Mouse (Mus musculus) embryo, embryonic 10.5 days (tissue): ENCODE results near the gene Fam19a1.

Experiments used
- DNase-seq: peaks from one replicate; pipeline ENCODE4 v3.0.0-alpha.2; 2015; ENCODE audit warnings: low spot score

Gene Fam19a1

DNA sequence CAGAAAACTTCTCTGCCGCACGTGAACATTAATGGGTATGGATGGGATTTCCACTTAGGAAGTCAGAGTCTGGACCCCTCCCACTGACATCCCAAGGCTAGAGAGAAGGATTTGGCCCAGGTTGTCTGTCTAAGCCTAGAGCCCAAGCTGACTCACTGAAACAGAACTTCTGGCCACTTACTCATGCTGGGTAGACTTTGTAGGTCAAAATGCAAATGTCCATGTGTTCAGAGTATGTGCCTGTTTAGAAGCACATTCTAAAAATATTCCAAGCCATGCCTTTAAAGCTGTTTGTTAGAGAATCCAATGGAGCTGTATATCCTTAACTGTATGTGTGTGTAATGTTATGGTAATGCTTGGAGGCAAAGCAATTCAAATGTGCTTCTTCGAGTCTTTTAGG, 145.7 kb downstream of the Fam19a1 start:
- DNase-seq: no peak

GRCm38 (mm10) chr6:96266456-96266855, 153.5 kb downstream of the Fam19a1 start:
- DNase-seq: no peak

DNA sequence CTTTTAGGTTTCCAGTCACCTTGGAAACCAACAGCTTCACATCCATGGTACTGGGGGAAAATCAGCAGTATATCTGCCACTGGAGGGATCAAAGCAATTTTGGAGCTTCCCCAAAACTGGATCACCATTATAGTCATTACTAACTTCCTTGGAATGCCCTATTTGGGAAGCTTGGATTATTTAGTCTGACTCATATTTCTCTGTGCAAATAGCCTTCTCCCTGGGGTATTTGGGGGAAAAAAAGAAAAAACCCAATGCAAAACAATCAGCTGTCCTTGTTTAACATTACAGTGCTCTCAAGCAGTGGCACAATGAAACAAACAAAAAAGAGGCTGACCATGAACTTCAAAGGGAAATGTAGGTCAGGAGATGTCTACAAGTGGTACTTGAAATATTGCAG, 155.8 kb downstream of the Fam19a1 start:
- no peak for DNase-seq

GRCm38 (mm10) chr6:96270436-96270835, 157.5 kb downstream of the Fam19a1 start:
- DNase-seq: no peak

GRCm38 (mm10) chr6:96283731-96284130, 170.8 kb downstream of the Fam19a1 start:
- no peak for DNase-seq

GRCm38 (mm10) chr6:96284590-96284989, 171.6 kb downstream of the Fam19a1 start:
- no peak for DNase-seq

- no peak for DNase-seq
These were observed 173.3 kb downstream of the Fam19a1 start for GRCm38 (mm10) chr6:96286276-96286675.

DNA sequence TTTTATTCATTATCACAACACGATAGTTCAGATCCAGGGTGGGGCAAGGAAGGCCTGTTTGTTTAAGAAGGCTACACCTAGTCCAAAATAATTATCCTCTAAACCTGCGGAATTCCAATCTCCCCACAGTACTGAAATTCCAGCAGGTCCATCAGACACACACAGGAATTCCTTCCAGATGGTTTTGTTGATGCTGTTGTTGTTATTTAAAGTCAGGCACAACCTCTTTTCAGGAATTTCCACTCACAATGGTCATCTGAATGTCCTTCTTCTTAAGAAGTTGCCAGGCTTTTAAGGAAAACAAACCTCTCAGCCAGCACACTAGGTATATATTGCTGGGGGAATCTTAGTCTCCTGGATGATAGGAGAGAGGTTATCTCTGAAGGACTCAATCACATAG, 174.4 kb downstream of the Fam19a1 start:
- no peak for DNase-seq

GRCm38 (mm10) chr6:96289672-96290071, 176.7 kb downstream of the Fam19a1 start:
- no peak for DNase-seq

DNA sequence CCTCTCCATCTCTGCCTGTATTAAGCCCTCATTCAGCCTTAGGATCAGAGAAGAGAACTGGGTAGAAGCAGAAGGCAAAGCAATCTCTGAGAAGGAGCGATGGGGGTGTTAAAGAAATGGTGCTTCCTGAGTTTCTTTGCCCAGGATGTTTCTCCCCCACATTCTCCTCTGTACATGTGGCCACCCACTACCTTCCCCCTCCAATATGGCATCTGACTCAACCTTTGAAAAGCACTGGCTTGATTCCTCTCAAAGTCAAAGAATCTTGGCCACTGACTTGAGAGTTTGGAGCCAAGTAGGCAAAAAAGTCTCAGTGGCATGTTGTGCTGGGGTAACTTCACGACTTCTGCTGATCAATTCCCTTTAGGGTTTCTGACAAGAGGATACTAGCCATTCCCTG, 234.5 kb downstream of the Fam19a1 start:
- DNase-seq: no peak

GRCm38 (mm10) chr6:96349446-96350025, 236.6 kb downstream of the Fam19a1 start:
- no peak for DNase-seq

DNA sequence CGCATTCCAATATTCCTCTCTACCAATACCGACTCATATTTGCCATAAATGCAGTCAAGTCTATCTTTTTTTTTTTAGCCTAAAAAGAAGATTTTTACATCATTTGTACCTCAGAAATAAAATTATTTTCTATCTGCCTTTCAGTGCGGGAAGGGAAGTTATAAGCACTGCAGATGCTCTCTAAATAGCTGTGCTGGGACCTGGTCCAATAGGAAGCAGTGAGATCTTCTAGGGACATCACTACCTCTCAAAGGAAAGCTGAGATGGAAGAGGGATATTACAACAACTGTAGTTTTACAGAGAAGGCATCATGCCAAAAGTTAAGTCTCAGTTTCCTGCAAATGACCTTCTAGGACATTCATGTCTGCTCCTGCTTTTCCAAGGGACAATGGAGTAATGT, 256.6 kb downstream of the Fam19a1 start:
- no peak for DNase-seq

- DNase-seq: no peak
These were observed 259.9 kb downstream of the Fam19a1 start for GRCm38 (mm10) chr6:96372848-96373247.

DNA sequence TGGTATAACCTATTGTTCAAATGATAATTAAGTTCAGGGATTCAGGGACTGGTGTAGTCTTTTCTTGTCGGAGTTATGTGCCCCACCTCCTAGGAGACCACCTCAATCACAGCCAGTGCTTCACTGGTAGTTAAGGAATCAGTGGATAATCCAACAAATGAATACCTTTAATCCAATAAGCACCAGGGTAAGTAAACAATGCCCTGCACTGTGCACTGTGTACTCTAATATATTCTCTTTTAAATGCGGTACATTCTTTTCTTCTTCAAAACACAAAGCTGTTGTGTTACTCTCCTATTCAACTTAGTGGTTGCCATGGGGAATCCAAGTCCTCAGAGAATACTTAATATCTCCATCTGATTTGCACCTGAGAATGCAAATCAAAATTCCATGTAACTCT, 260.3 kb downstream of the Fam19a1 start:
- no peak for DNase-seq

GRCm38 (mm10) chr6:96376773-96377172, 263.8 kb downstream of the Fam19a1 start:
- no peak for DNase-seq

DNA sequence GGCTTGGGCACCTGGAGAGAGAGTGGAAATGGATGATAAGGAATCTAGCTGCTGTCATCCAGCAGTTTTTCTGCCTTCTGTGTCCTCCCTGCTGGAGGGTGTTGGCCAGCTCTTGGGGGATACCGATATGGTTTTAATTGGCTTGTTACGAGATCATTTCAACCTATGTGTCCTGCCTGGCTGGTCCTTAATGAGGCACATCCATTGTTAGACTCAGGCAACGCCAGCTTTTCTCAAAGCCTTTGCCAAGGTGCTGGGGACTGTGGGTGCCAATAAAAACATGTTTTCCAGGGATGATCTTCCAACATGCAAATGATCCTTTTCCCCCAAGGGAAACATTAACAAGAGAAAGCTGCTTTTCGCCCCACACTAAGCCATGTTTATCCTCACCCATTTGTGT, 266.3 kb downstream of the Fam19a1 start:
- DNase-seq: no peak

DNA sequence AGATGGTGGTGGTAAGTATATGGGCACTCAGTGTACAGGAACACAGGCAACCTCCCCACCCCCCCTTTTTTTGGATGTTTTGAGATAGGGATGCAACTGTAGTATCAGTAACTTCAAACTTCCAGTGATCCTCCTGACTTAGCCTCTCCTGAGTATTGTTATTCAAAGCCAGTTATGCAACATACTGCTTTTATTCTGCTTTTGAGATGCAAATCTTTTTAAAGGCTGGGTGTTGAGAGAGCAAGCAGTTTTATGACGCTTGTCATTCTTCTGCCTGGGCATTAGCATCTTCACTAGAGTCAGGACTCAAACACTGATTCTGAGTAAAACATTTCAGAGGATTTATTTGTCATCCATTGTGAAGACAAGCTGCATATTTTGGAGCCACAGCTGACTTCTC, 271.5 kb downstream of the Fam19a1 start:
- no peak for DNase-seq

GRCm38 (mm10) chr6:96418866-96419265, 305.9 kb downstream of the Fam19a1 start:
- DNase-seq: no peak

GRCm38 (mm10) chr6:96419704-96420382, 306.9 kb downstream of the Fam19a1 start:
- DNase-seq: no peak

DNA sequence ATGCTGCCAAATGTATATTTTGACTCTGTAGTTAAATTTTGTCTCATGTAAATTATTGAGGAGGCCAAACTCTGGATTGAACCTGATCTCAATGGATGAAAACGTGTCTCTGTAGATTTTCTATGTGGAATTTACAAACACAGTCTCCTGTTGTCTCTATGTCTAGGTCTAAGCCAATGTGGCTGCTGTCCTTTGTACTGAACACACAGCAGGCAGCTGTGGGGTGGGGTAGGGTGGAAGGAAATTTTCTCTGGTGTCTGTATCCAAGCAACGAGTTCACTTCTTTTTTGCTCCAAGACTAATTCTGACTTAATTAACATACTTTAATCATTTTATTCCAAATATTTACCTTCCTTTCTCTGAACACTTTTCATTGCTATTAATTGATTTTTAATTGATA, 307.6 kb downstream of the Fam19a1 start:
- DNase-seq: peak; percentile 55

DNA sequence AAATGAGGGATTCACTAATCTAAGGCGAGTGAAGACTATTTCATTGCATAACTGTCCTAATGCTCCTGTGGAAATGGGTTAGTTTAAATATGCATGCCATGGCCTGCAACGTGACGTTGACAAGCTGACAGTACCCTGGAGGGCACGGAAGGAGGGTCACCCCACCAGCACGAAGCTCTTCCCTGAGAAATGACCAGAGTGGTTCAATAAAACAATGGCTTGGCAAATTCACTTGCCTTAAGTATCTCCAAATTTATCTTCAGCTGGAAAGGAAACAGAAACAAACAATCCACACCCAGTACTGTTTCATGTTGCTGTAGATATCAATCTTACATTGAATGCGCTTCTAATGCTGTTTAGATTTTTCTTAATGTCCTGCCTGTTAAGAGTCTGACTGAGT, 316.4 kb downstream of the Fam19a1 start:
- no peak for DNase-seq

- DNase-seq: peak; percentile 18
These were observed 319.4 kb downstream of the Fam19a1 start for GRCm38 (mm10) chr6:96432397-96432796.

DNA sequence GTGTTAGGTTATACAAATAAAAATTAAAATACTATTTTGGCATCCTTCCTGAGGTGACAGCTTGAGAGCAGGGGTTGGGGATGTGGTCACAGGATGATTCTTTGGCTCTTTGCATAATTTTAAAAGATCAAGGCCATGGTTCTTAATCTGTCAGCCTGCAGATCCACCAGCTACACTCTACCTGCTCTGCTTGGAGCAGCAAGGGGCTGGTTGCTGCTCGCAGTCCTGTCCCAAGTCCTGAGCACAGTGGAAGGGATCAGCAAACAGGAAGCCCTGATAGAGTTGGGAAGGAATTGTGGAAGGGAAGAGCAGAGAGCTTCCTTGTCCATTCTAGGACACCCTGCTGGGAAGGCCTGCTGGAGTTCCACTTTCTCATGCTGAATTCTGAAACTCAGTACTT, 320.9 kb downstream of the Fam19a1 start:
- no peak for DNase-seq

DNA sequence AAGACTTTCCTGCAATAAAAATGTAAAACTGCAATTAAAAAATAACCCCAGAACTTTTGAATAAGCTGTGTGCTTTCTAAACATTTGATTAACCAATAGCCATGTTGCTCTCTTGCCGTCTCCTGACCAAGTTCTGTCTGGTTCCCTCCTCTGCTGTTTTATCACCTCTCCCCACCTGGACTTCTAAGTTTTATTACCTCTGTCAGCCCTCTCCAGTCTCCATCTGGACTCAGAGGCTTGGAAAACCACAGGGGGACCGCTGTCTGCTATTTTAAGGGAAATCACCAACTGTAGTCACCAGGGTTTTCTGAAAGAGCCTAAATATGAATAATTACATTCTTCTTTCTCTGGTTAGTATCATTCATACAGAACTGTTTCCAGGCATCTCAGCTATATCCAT, 322.6 kb downstream of the Fam19a1 start:
- no peak for DNase-seq
